Comparison of ENCODE assay signal across 24 mouse cellular contexts in genomic region chr11:52120415-52120814, GRCm38 (mm10). TPM values are rescaled to one million over a fixed set of nuclear protein-coding genes. Genes with fewer than 3 reads are reported as not detected.
"Had no signal": no experiment of that assay in that cellular context is flagged by ENCODE, and none has a peak within 500 bp of the region (broad histone marks: within the 10 kb centered on the region; RNA-seq: fewer than 3 reads in every experiment).

No protein-coding gene starts in this region.

RNA-seq across cellular contexts. Expression of gene Olfr1373, which starts 24.9 kb away (rescaled TPM):
- total RNA-seq: layer of hippocampus, adult 8-10 months; layer of hippocampus, postnatal 10 days; layer of hippocampus, postnatal 36 days; left cerebral cortex, adult 8-10 months; left cerebral cortex, postnatal 14 days; left cerebral cortex, postnatal 4 days; monocyte, adult 5-6 weeks; neutrophil, adult 5-6 weeks had no signal
- polyA plus RNA-seq: intestine, embryonic 14.5 days; kidney, embryonic 16.5 days; large intestine, adult 2 months; limb, embryonic 12.5 days; limb, embryonic 15.5 days; liver, embryonic 12.5 days; liver, embryonic 16.5 days; lung, embryonic 16.5 days; macrophage; midbrain, embryonic 12.5 days; midbrain, embryonic 15.5 days; myocyte; neural tube, embryonic 13.5 days; spleen, adult 2 months; stomach, embryonic 16.5 days; thymus, adult 2 months had no signal
